Mouse (Mus musculus) olfactory bulb, adult 2 months (tissue): Measurements from ENCODE around the gene Ncapd2.
A peak's percentile ranks its signal among the peaks of the same experiment; 100 is the strongest.

Experiments
- CTCF ChIP-seq: fragments of 200-500 bp; IDR thresholded peaks from 2 replicates; pipeline ENCODE4 v1.5.1; 2012; ENCODE audit warnings: low read depth, mild to moderate bottlenecking, low read length, moderate library complexity; ENCODE audit not compliant: insufficient read depth
- POLR2A ChIP-seq: fragments of 200-500 bp; IDR thresholded peaks from 2 replicates; pipeline ENCODE4 v1.6.1; 2012; ENCODE audit warnings: mild to moderate bottlenecking, low read depth, low read length, moderate library complexity; ENCODE audit not compliant: insufficient read depth

GRCm38 (mm10) chr6:125131302-125132156 lies 60.0 kb downstream of the Ncapd2 start, which contains the start of gene Nop2:
- TF ChIP-seq CTCF (no peak), POLR2A (peak; percentile 91)
